Mouse (Mus musculus): ENCODE results near the gene Stpg2.
A peak's percentile ranks its signal among the peaks of the same experiment; 100 is the strongest.
"Not testable (repeated sequence)": the region's sequence is repeated elsewhere in the genome, so short reads cannot be mapped to it uniquely, and the experiment has no call there.

The Stpg2 gene

GRCm38 (mm10) chr3:139419142-139419541 lies 213.6 kb downstream of the Stpg2 start:
- DNase-seq (ENCODE audit: low read depth, low spot score) = no peak

- DNase-seq (ENCODE audit: low read depth, low spot score) = no peak
Measured at GRCm38 (mm10) chr3:139442170-139442569, 236.7 kb downstream of the Stpg2 start.

GRCm38 (mm10) chr3:139495939-139496338 lies 290.4 kb downstream of the Stpg2 start:
- DNase-seq (ENCODE audit: low read depth, low spot score) = no peak

- no peak for DNase-seq (ENCODE audit: low read depth, low spot score)
Measured at GRCm38 (mm10) chr3:139502216-139502615, 296.7 kb downstream of the Stpg2 start.

- DNase-seq (ENCODE audit: low read depth, low spot score) = peak; percentile 25
Measured at GRCm38 (mm10) chr3:139509275-139509985, 303.9 kb downstream of the Stpg2 start.

- DNase-seq (ENCODE audit: low read depth, low spot score) = no peak
Measured at GRCm38 (mm10) chr3:139578496-139578895, 373.0 kb downstream of the Stpg2 start.

GRCm38 (mm10) chr3:139581298-139581697 lies 375.8 kb downstream of the Stpg2 start:
- no peak for DNase-seq (ENCODE audit: low read depth, low spot score)

GRCm38 (mm10) chr3:139599508-139599907 lies 394.0 kb downstream of the Stpg2 start:
- no peak for DNase-seq (ENCODE audit: low read depth, low spot score)

- not testable (repeated sequence) for DNase-seq (ENCODE audit: low read depth, low spot score)
Measured at GRCm38 (mm10) chr3:139608267-139608666, 402.8 kb downstream of the Stpg2 start.

GRCm38 (mm10) chr3:139614641-139615040 lies 409.1 kb downstream of the Stpg2 start:
- no peak for DNase-seq (ENCODE audit: low read depth, low spot score)

- DNase-seq (ENCODE audit: low read depth, low spot score) = no peak
Measured at GRCm38 (mm10) chr3:139615791-139616190, 410.3 kb downstream of the Stpg2 start.

- DNase-seq (ENCODE audit: low read depth, low spot score) = no peak
Measured at GRCm38 (mm10) chr3:139637887-139638286, 432.4 kb downstream of the Stpg2 start.

GRCm38 (mm10) chr3:139651505-139651904 lies 446.0 kb downstream of the Stpg2 start:
- DNase-seq (ENCODE audit: low read depth, low spot score) = no peak

- DNase-seq (ENCODE audit: low read depth, low spot score) = no peak
Measured at GRCm38 (mm10) chr3:139659416-139659815, 453.9 kb downstream of the Stpg2 start.

- DNase-seq (ENCODE audit: low read depth, low spot score) = no peak
Measured at GRCm38 (mm10) chr3:139662241-139662640, 456.7 kb downstream of the Stpg2 start.

- no peak for DNase-seq (ENCODE audit: low read depth, low spot score)
Measured at GRCm38 (mm10) chr3:139663712-139664245, 458.3 kb downstream of the Stpg2 start.

GRCm38 (mm10) chr3:139665047-139665446 lies 459.6 kb downstream of the Stpg2 start:
- peak; percentile 2 for DNase-seq (ENCODE audit: low read depth, low spot score)

GRCm38 (mm10) chr3:139676192-139676591 lies 470.7 kb downstream of the Stpg2 start:
- no peak for DNase-seq (ENCODE audit: low read depth, low spot score)

- DNase-seq (ENCODE audit: low read depth, low spot score) = no peak
Measured at GRCm38 (mm10) chr3:139676723-139677122, 471.2 kb downstream of the Stpg2 start.

- DNase-seq (ENCODE audit: low read depth, low spot score) = not testable (repeated sequence)
Measured at GRCm38 (mm10) chr3:139704238-139704637, 498.7 kb downstream of the Stpg2 start.

GRCm38 (mm10) chr3:139707396-139707795 lies 501.9 kb downstream of the Stpg2 start:
- not testable (repeated sequence) for DNase-seq (ENCODE audit: low read depth, low spot score)

GRCm38 (mm10) chr3:139709794-139710193 lies 504.3 kb downstream of the Stpg2 start:
- no peak for DNase-seq (ENCODE audit: low read depth, low spot score)

- no peak for DNase-seq (ENCODE audit: low read depth, low spot score)
Measured at GRCm38 (mm10) chr3:139728751-139729150, 523.3 kb downstream of the Stpg2 start.

All from 3T3-L1 (cell line).